In the genomic region with DNA sequence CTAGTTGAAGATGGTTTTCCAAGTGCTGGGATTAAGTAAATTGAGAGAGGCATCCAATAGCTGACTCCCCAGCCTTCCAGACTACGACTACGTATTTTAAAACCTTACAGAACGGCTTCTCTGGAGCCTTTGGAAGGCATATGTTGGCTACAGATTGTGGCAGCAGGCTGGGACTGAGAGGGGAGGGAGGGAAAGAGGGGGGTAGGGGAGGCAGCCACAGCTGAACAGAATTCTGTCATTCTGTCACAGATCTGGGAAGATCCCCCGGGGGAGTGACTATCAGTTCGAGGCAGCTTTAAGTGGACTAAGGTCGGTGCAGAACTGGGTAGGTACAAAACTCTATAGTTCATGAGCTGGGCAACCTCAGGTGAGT, we compare ENCODE assay signal across 14 mouse cellular contexts. TPM values are rescaled to one million over a fixed set of nuclear protein-coding genes. Genes with fewer than 3 reads are reported as not detected.
DNase-seq lines count a peak whose midpoint lies in the region; ATAC-seq and TF ChIP-seq lines count a peak whose summit lies in the region.
"Had no signal": no experiment of that assay in that cellular context is flagged by ENCODE, and none has a peak within 500 bp of the region (broad histone marks: within the 10 kb centered on the region; RNA-seq: fewer than 3 reads in every experiment).

No protein-coding gene starts in this region.

- H3K4me1 ChIP-seq in hindbrain, embryonic 15.5 days (replicated peaks), result peaks cover 39% of the 10 kb centered on the region
- H3K4me1 ChIP-seq in midbrain, embryonic 11.5 days (ENCODE audit: control insufficient read depth, insufficient read depth, low read length), result peaks cover 27% of the 10 kb centered on the region
- H3K4me1 ChIP-seq: intestine, embryonic 15.5 days had no signal

- H3K36me3 ChIP-seq in hindbrain, embryonic 15.5 days, result no peaks in the 10 kb centered on the region
- H3K36me3 ChIP-seq in midbrain, embryonic 11.5 days (ENCODE audit: control insufficient read depth, insufficient read depth, low read length), result no peaks in the 10 kb centered on the region
- H3K36me3 ChIP-seq: heart, embryonic 13.5 days; intestine, embryonic 15.5 days had no signal

- H3K9ac ChIP-seq in hindbrain, embryonic 15.5 days, result no peak overlapping the region
- no peak overlapping the region for H3K9ac ChIP-seq in midbrain, embryonic 11.5 days (ENCODE audit: low read length)
- H3K9ac ChIP-seq: heart, embryonic 13.5 days; intestine, embryonic 15.5 days had no signal

- peak overlapping the region; percentile 62 for H3K27ac ChIP-seq in hindbrain, embryonic 15.5 days (replicated peaks)
- H3K27ac ChIP-seq in midbrain, embryonic 11.5 days (ENCODE audit: low read depth, low read length), result peak overlapping the region; percentile 85
- no peak overlapping the region for H3K27ac ChIP-seq in left cerebral cortex, adult 2 months
- no peak overlapping the region for H3K27ac ChIP-seq in gastrocnemius, adult 2 months
- H3K27ac ChIP-seq: intestine, embryonic 15.5 days had no signal

- intact Hi-C loops in left cerebral cortex, adult 2 months (cut with DNase I), result no loop called here
- intact Hi-C loops in gastrocnemius, adult 2 months (cut with DNase I), result no loop called here

- H3K27me3 ChIP-seq in hindbrain, embryonic 15.5 days, result no peaks in the 10 kb centered on the region
- no peaks in the 10 kb centered on the region for H3K27me3 ChIP-seq in midbrain, embryonic 11.5 days (ENCODE audit: control insufficient read depth, insufficient read depth, low read length)
- H3K27me3 ChIP-seq: heart, embryonic 13.5 days; intestine, embryonic 15.5 days had no signal

- no peak overlapping the region for H3K4me3 ChIP-seq in hindbrain, embryonic 15.5 days
- no peak overlapping the region for H3K4me3 ChIP-seq in midbrain, embryonic 11.5 days (ENCODE audit: low read depth, low read length)
- H3K4me3 ChIP-seq in left cerebral cortex, adult 2 months, result no peak overlapping the region
- no peak overlapping the region for H3K4me3 ChIP-seq in gastrocnemius, adult 2 months
- H3K4me3 ChIP-seq: heart, embryonic 13.5 days; intestine, embryonic 15.5 days had no signal

- peak; percentile 65 to 74 for DNase-seq in right cerebral cortex, postnatal 10 days (ENCODE audit: low spot score in 2 of 2)
- no peak for DNase-seq in right cerebral cortex, postnatal 14 days
- DNase-seq in midbrain, embryonic 11.5 days (ENCODE audit: low spot score, missing footprints), result no peak
- no peak for DNase-seq in adrenal gland, postnatal 14 days
- no peak for DNase-seq in left cerebral cortex, adult 2 months (ENCODE audit: extremely low spot score in 1 of 2, low spot score in 2 of 2)
- no peak for DNase-seq in gastrocnemius, adult 2 months
- no peak for DNase-seq in gastrocnemius, postnatal 10 days
- DNase-seq: kidney, postnatal 14 days; lung, postnatal 36 days; right cerebral cortex, postnatal 4 days had no signal

- H3K4me2 ChIP-seq in hindbrain, embryonic 15.5 days, result no peak overlapping the region
- no peak overlapping the region for H3K4me2 ChIP-seq in midbrain, embryonic 11.5 days
- H3K4me2 ChIP-seq: heart, embryonic 13.5 days; intestine, embryonic 15.5 days; liver, embryonic 11.5 days had no signal

- 33% methylated on average over 6 of the region's 6 CpGs for WGBS in hindbrain, embryonic 15.5 days
- WGBS in midbrain, embryonic 11.5 days, result 60% methylated on average over 6 of the region's 6 CpGs

- H3K9me3 ChIP-seq in hindbrain, embryonic 15.5 days, result no peaks in the 10 kb centered on the region
- no peaks in the 10 kb centered on the region for H3K9me3 ChIP-seq in midbrain, embryonic 11.5 days (ENCODE audit: control insufficient read depth, low read length)
- H3K9me3 ChIP-seq: heart, embryonic 13.5 days; intestine, embryonic 15.5 days had no signal

- ATAC-seq in hindbrain, embryonic 15.5 days (ENCODE audit: low FRiP score, low read depth), result no peak
- no peak for ATAC-seq in midbrain, embryonic 11.5 days (ENCODE audit: low FRiP score)
- ATAC-seq: intestine, embryonic 15.5 days had no signal

- no peak for TF ChIP-seq CTCF in left cerebral cortex, adult 2 months (IDR thresholded peaks at IDR 0.05)
- no peak for TF ChIP-seq CTCF in gastrocnemius, adult 2 months (IDR thresholded peaks at IDR 0.05)

RNA-seq across cellular contexts. Expression of gene Ccdc167, which starts 15.1 kb away (rescaled TPM):
- polyA plus RNA-seq in hindbrain, embryonic 15.5 days (2015; fragmentation: Nextera tagmentation; extraction: Ambion mirVana), result 12.6 TPM in 2 replicates
- polyA plus RNA-seq in midbrain, embryonic 11.5 days (2014; fragmentation: Nextera tagmentation; extraction: Ambion mirVana), result 13.5 and 17.0 TPM in 2 replicates
- 12.7 and 13.9 TPM in 2 replicates for total RNA-seq in adrenal gland, postnatal 14 days (2021)
- total RNA-seq in left cerebral cortex, adult 2 months (2021), result 10 to 100 TPM; 13.9 to 17.3 TPM
- total RNA-seq in gastrocnemius, adult 2 months (2021), result 1 to 10 TPM; 6.3 to 7.8 TPM
- total RNA-seq in gastrocnemius, postnatal 10 days (2021), result 1 to 10 TPM; 6.2 to 9.3 TPM

Comparison
In these comparisons a context has a peak if more than half of its experiments do, and no peak if none do; other contexts are left out.
1. DNase-seq: peak in right cerebral cortex, postnatal 10 days (2 of 2); none in right cerebral cortex, postnatal 14 days (single experiment), midbrain, embryonic 11.5 days (single experiment), adrenal gland, postnatal 14 days (single experiment), left cerebral cortex, adult 2 months (0 of 2), gastrocnemius, adult 2 months (single experiment) and gastrocnemius, postnatal 10 days (single experiment).
2. H3K27ac ChIP-seq: peak in hindbrain, embryonic 15.5 days (single experiment) and midbrain, embryonic 11.5 days (single experiment); none in left cerebral cortex, adult 2 months (single experiment) and gastrocnemius, adult 2 months (single experiment).